Mouse (Mus musculus) testis, adult 2 months (tissue): ENCODE measurements at regions not wholly inside any gene's neighbourhood (a gene's known extent, or its start where the extent isn't known, plus 50 kb on each side); places are given as distances from the start of the nearest gene placed in this dataset.

Experiments
- CTCF ChIP-seq: fragments of 200-500 bp; IDR thresholded peaks from 2 replicates; pipeline ENCODE4 v1.5.1; 2012; ENCODE audit warnings: low read depth, mild to moderate bottlenecking, inconsistent platforms, low read length, moderate library complexity; ENCODE audit not compliant: control insufficient read depth, insufficient read depth, insufficient replicate concordance
- POLR2A ChIP-seq: fragments of 200-500 bp; IDR thresholded peaks from 2 replicates; pipeline ENCODE4 v1.6.1; 2012; ENCODE audit warnings: low read depth, mild to moderate bottlenecking, inconsistent platforms, low read length, moderate library complexity; ENCODE audit not compliant: control insufficient read depth

DNA sequence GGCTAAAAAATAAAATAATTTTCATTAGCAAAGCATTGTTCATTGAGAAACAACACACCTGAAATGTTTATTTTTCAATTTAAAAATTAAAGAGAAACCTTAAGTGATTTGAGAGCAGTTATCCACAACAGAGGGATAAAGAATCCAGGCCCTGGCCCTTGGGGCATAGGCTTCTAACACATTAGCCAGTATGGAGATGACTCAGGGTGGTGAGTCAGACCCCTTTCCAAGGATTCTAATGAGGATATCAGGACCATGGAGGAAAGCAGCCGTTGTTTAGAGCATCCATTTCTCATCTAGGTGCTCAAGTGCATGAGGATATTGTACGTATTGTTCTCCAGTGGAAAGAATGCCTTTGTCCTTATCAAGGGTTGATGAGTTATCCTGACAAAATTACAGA lies 335.6 kb upstream of the Ptger4 start:
- TF ChIP-seq CTCF = no peak
- no peak for TF ChIP-seq POLR2A
